Mouse (Mus musculus): ENCODE measurements at regions not wholly inside any gene's neighbourhood (a gene's known extent, or its start where the extent isn't known, plus 50 kb on each side); places are given as distances from the start of the nearest gene placed in this dataset.
A peak's percentile ranks its signal among the peaks of the same experiment; 100 is the strongest.

DNA sequence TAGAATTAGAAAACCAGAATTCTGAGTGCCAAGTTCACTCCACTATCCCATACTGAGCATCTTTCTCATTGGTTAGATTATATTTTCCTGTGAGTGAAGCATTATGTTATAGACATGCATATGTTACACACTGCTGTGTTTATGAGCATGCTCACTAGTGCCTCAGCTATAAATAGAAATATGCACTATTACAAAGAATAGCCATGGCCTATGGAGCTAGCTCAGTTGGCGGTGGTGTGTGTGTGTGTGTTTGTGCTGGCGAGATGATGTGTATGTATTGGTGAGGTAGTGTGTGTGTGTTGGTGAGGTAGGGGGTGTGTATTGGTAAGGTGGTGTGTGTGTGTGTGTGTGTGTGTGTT lies 106.2 kb downstream of the Sec31a start:
- peaks cover 8% of the 10 kb centered on the region for H3K9me3 ChIP-seq (ENCODE audit: low read length)
- H3K4me3 ChIP-seq (replicated peaks; ENCODE audit: low read length) = no peak overlapping the region
- peaks cover 6% of the 10 kb centered on the region; the same call in 1 of the 2 replicates for H3K4me1 ChIP-seq (replicated peaks; ENCODE audit: low read depth, low read length)
- no peaks in the 10 kb centered on the region for H3K36me3 ChIP-seq (ENCODE audit: insufficient read depth, low read length)
- no peaks in the 10 kb centered on the region for H3K27me3 ChIP-seq (ENCODE audit: insufficient read depth, low read length)
- TF ChIP-seq NANOG (IDR thresholded peaks at IDR 0.05; ENCODE audit: borderline replicate concordance, low read length) = no peak
- no peak for TF ChIP-seq CTCF (conservative IDR thresholded peaks at IDR 0.05; ENCODE audit: low read length)
- TF ChIP-seq POU5F1 (IDR thresholded peaks at IDR 0.05; ENCODE audit: borderline replicate concordance, low read length) = no peak

DNA sequence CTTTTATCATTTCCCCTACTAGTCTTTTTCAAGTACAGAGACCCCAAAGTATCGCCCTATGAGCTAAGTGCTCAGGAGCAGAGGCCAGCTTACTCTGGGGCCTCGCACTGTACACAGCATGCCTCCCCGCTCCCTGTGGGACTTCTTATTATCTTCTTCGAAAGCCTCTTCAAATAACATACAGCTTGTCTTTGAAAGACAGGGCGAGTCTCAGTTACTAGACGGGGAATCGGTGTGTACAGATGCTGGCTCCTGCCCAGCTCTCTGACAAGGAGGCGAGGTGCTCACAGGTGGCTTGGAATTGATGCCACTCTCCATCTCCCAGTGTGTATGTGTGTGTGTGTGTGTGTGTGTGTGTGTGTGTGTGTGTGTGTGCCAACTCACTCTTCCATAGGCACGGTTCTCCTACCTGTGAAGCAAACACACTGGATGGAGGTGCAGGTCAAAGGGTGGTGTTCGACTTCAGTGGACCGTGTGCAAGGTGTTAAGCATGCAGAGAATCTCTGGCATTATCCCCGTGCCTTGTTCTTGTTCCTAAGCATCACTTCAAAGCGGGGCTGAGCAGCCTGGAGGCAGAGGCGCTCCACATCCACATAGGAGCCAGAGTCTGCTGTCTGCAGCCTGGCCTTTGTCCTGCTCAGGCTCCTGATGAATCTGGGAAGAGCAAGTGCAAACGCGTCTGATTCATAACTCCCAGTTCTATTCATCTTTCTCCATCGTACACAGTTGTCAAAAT lies 106.8 kb downstream of the Sec31a start:
- Histone ChIP-seq H3K4me3 (replicated peaks; ENCODE audit: low read length) (no peak overlapping the region), H3K36me3 (ENCODE audit: insufficient read depth, low read length) (no peaks in the 10 kb centered on the region), H3K9me3 (ENCODE audit: low read length) (peaks cover 3% of the 10 kb centered on the region), H3K4me1 (replicated peaks; ENCODE audit: low read depth, low read length) (peaks cover 6% of the 10 kb centered on the region; the same call in 1 of the 2 replicates), H3K27me3 (ENCODE audit: insufficient read depth, low read length) (no peaks in the 10 kb centered on the region)
- TF ChIP-seq CTCF (conservative IDR thresholded peaks at IDR 0.05; ENCODE audit: low read length) = no peak
- TF ChIP-seq POU5F1 (IDR thresholded peaks at IDR 0.05; ENCODE audit: borderline replicate concordance, low read length) = no peak

DNA sequence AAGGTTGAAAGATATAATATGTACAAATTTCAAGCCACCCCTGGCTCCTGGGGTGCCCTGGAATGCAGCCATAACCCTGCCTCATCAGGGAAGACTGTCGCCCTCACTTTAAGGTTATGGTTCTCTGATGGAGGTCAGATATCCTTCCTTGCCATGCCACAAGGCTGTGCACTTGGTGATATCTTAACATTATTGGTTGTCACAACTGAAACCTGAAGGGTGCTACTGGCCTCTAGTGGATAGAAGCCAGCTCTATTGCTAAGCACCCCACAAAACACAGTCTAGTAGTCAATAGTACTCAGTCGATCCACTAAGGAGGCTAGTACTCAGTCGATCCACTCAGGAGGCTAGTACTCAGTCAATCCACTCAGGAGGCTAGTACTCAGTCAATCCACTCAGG lies 111.6 kb downstream of the Sec31a start:
- no peaks in the 10 kb centered on the region for H3K27me3 ChIP-seq (ENCODE audit: insufficient read depth, low read length)
- H3K36me3 ChIP-seq (ENCODE audit: insufficient read depth, low read length) = no peaks in the 10 kb centered on the region
- TF ChIP-seq CTCF (conservative IDR thresholded peaks at IDR 0.05; ENCODE audit: low read length) = no peak
- no peak for TF ChIP-seq NANOG (IDR thresholded peaks at IDR 0.05; ENCODE audit: borderline replicate concordance, low read length)
- TF ChIP-seq POU5F1 (IDR thresholded peaks at IDR 0.05; ENCODE audit: borderline replicate concordance, low read length) = no peak
- no peaks in the 10 kb centered on the region for H3K4me1 ChIP-seq (replicated peaks; ENCODE audit: low read depth, low read length)
- H3K9me3 ChIP-seq (ENCODE audit: low read length) = no peaks in the 10 kb centered on the region
- H3K4me3 ChIP-seq (replicated peaks; ENCODE audit: low read length) = no peak overlapping the region

DNA sequence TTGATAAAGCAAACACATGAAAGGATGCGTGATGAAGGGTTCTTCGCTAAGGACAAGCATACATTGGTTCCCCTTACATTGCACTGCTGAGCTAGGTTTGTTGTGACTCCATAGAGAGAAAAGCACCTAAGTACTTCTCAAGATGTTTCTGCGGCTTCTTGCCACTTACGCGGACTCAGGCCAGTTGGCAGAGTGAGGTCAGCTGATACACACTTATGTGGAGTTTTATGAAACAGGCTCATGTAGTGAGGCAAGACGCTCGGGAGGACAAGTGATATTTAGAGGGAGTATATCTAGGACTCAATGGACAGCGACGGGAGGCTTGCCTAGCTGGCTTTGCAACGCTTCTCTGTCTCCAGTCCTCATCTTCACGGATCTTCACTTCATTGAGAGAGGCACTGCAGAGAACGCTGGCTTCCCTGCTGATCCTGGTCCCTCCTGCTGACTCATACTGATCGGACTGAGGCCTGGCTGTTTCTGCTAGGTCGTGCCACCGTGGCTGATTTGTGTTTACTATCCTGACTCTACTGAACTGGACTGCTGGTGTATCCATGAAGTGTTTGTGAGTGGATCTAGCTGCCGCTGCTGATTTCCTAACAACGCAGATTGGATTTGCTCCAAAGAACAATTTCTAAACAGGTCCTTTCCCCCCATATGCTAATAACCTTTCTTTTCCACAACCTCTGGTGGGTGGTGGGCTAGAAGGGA lies 113.8 kb downstream of the Sec31a start:
- Histone ChIP-seq H3K27me3 (ENCODE audit: insufficient read depth, low read length) (no peaks in the 10 kb centered on the region), H3K4me3 (replicated peaks; ENCODE audit: low read length) (no peak overlapping the region), H3K36me3 (ENCODE audit: insufficient read depth, low read length) (no peaks in the 10 kb centered on the region), H3K9me3 (ENCODE audit: low read length) (no peaks in the 10 kb centered on the region), H3K4me1 (replicated peaks; ENCODE audit: low read depth, low read length) (no peaks in the 10 kb centered on the region)
- TF ChIP-seq NANOG (IDR thresholded peaks at IDR 0.05; ENCODE audit: borderline replicate concordance, low read length) (no peak), CTCF (conservative IDR thresholded peaks at IDR 0.05; ENCODE audit: low read length) (no peak), POU5F1 (IDR thresholded peaks at IDR 0.05; ENCODE audit: borderline replicate concordance, low read length) (no peak)

DNA sequence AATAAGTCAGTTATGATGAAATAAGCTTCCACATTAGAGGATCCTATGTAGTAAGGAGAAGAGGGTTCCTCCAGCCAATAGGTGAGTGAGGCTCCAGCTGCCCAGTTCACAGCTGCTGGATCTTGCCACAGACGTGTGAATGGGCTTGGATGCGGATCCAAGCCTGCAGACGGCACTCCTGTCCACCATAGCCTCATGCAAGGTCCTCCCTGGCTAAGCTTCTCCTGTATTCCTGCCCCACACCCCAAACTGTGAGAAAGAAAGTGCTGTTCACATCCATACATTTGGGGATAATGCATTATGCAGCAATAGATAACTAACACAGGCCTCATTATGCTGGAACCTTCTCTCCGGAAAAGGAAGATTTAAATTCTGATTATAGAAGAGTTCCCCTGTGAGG lies 116.9 kb downstream of the Sec31a start:
- H3K36me3 ChIP-seq (ENCODE audit: insufficient read depth, low read length) = no peaks in the 10 kb centered on the region
- no peaks in the 10 kb centered on the region for H3K27me3 ChIP-seq (ENCODE audit: insufficient read depth, low read length)
- no peaks in the 10 kb centered on the region for H3K9me3 ChIP-seq (ENCODE audit: low read length)
- TF ChIP-seq NANOG (IDR thresholded peaks at IDR 0.05; ENCODE audit: borderline replicate concordance, low read length) (no peak), POU5F1 (IDR thresholded peaks at IDR 0.05; ENCODE audit: borderline replicate concordance, low read length) (no peak), CTCF (conservative IDR thresholded peaks at IDR 0.05; ENCODE audit: low read length) (no peak)
- no peaks in the 10 kb centered on the region for H3K4me1 ChIP-seq (replicated peaks; ENCODE audit: low read depth, low read length)
- no peak overlapping the region for H3K4me3 ChIP-seq (replicated peaks; ENCODE audit: low read length)

DNA sequence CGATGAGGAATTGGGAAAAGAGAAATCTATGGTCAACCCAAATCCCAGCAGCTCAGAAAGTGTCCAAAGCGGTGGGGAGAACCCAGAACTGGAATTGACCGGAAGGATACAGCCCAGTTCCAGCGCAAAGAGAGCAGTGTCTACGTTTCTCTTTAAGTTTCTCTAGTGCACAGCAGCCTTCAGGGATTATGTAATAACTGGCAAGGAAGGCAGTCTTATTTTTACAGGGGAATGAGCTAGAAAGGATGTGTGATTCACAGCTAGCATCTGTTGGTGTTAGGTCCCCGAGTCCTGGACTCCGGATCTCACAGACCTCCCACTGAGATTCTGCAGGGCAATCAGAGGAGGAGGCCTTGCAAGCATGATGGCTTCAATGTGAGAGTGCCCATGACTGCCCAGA lies 121.8 kb downstream of the Sec31a start:
- TF ChIP-seq POU5F1 (IDR thresholded peaks at IDR 0.05; ENCODE audit: borderline replicate concordance, low read length) (no peak), CTCF (conservative IDR thresholded peaks at IDR 0.05; ENCODE audit: low read length) (no peak), NANOG (IDR thresholded peaks at IDR 0.05; ENCODE audit: borderline replicate concordance, low read length) (no peak)
- peaks cover 18% of the 10 kb centered on the region for H3K9me3 ChIP-seq (ENCODE audit: low read length)
- no peaks in the 10 kb centered on the region for H3K36me3 ChIP-seq (ENCODE audit: insufficient read depth, low read length)
- no peaks in the 10 kb centered on the region for H3K4me1 ChIP-seq (replicated peaks; ENCODE audit: low read depth, low read length)
- H3K27me3 ChIP-seq (ENCODE audit: insufficient read depth, low read length) = no peaks in the 10 kb centered on the region
- no peak overlapping the region for H3K4me3 ChIP-seq (replicated peaks; ENCODE audit: low read length)

DNA sequence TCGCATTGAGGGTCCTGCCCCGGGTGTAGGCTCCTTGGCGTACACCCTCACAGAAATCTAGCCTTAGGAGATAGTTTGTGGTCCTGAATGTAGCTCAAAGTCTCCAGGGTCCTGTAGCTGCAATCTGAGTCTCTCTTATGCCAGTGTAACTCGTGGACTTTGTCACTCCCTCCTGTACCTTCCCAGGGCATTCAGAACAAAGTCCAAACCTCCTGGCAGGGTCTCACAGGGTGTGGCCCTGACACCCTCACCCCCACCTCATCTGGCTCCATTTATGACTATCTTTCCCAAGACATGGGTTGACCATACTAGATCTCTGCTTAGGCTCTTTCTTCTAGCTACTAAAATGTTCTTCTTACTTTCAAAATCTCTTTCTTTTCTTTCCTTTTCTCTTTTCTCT lies 120.6 kb upstream of the Tmem150c start:
- TF ChIP-seq CTCF (conservative IDR thresholded peaks at IDR 0.05; ENCODE audit: low read length) = no peak
- Histone ChIP-seq H3K4me3 (replicated peaks; ENCODE audit: low read length) (peak overlapping the region; percentile 37; the same call in 1 of the 2 replicates), H3K9me3 (ENCODE audit: low read length) (peaks cover 11% of the 10 kb centered on the region), H3K36me3 (ENCODE audit: insufficient read depth, low read length) (no peaks in the 10 kb centered on the region), H3K27me3 (ENCODE audit: insufficient read depth, low read length) (no peaks in the 10 kb centered on the region), H3K4me1 (replicated peaks; ENCODE audit: low read depth, low read length) (peaks cover 5% of the 10 kb centered on the region; the same call in 1 of the 2 replicates)

DNA sequence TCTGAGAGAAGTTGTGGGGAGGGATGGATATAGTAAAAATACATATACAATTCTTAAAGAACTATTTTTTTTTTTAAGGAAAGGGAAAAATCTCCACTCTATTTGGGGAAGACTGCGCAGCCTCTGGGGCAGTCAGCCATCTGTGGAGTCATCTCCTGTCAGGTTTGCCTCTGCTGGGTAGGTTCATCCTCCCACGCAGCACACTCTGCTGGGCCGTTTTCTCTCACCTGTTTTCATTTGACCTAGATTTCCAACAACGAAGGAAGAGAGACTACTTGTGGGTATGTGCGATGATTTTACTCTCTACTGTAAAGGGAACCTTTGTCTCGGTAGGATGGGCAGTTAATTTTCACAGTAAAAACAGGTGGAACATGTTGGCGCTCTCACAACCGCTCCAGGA lies 119.9 kb upstream of the Tmem150c start:
- Histone ChIP-seq H3K27me3 (ENCODE audit: insufficient read depth, low read length) (no peaks in the 10 kb centered on the region), H3K4me1 (replicated peaks; ENCODE audit: low read depth, low read length) (peaks cover 5% of the 10 kb centered on the region; the same call in 1 of the 2 replicates), H3K36me3 (ENCODE audit: insufficient read depth, low read length) (no peaks in the 10 kb centered on the region), H3K9me3 (ENCODE audit: low read length) (peaks cover 11% of the 10 kb centered on the region), H3K4me3 (replicated peaks; ENCODE audit: low read length) (peak overlapping the region; percentile 37; the same call in 1 of the 2 replicates)
- TF ChIP-seq NANOG (IDR thresholded peaks at IDR 0.05; ENCODE audit: borderline replicate concordance, low read length) (no peak), POU5F1 (IDR thresholded peaks at IDR 0.05; ENCODE audit: borderline replicate concordance, low read length) (no peak), CTCF (conservative IDR thresholded peaks at IDR 0.05; ENCODE audit: low read length) (no peak)

Measured in E14TG2a.4 (cell line).